ENCODE assay signal across 27 mouse cellular contexts in genomic region chr2:163248912-163249311, GRCm38 (mm10). TPM values are rescaled to one million over a fixed set of nuclear protein-coding genes. Genes with fewer than 3 reads are reported as not detected.
"Had no signal": no experiment of that assay in that cellular context is flagged by ENCODE, and none has a peak within 500 bp of the region (broad histone marks: within the 10 kb centered on the region; RNA-seq: fewer than 3 reads in every experiment).

No protein-coding gene starts in this region.

- H3K9ac ChIP-seq: embryonic facial prominence, embryonic 12.5 days; embryonic facial prominence, embryonic 13.5 days; embryonic facial prominence, embryonic 15.5 days; forebrain, embryonic 12.5 days; forebrain, embryonic 13.5 days; forebrain, embryonic 15.5 days; forebrain, postnatal 0 days had no signal

- H3K4me2 ChIP-seq: embryonic facial prominence, embryonic 12.5 days; embryonic facial prominence, embryonic 13.5 days; embryonic facial prominence, embryonic 15.5 days; forebrain, embryonic 12.5 days; forebrain, embryonic 13.5 days; forebrain, embryonic 15.5 days had no signal

- H3K27me3 ChIP-seq: embryonic facial prominence, embryonic 12.5 days; embryonic facial prominence, embryonic 13.5 days; embryonic facial prominence, embryonic 15.5 days; forebrain, embryonic 12.5 days; forebrain, embryonic 13.5 days had no signal

- H3K4me1 ChIP-seq: embryonic facial prominence, embryonic 12.5 days had no signal

- H3K36me3 ChIP-seq: embryonic facial prominence, embryonic 10.5 days; embryonic facial prominence, embryonic 12.5 days; embryonic facial prominence, embryonic 13.5 days; embryonic facial prominence, embryonic 15.5 days; forebrain, embryonic 15.5 days had no signal

- DNase-seq: cerebellum, adult 8-10 months; cerebellum, adult 9-10 months; cerebellum, adult 9-11 months; cerebellum, postnatal 10 days; cerebellum, postnatal 14 days; cerebellum, postnatal 25 days; cerebellum, postnatal 36 days; embryo, embryonic 11 days; forebrain, postnatal 0 days; gastrocnemius, adult 2 months; gastrocnemius, postnatal 10 days; gastrocnemius, postnatal 14 days; gastrocnemius, postnatal 25 days; gastrocnemius, postnatal 36 days; heart, adult 11 months; heart, adult 18-20 months had no signal

- H3K27ac ChIP-seq: embryonic facial prominence, embryonic 10.5 days; embryonic facial prominence, embryonic 12.5 days; embryonic facial prominence, embryonic 13.5 days; embryonic facial prominence, embryonic 15.5 days; forebrain, embryonic 10.5 days; forebrain, embryonic 12.5 days; forebrain, embryonic 13.5 days; forebrain, embryonic 15.5 days; gastrocnemius, adult 2 months had no signal

- H3K4me3 ChIP-seq: embryonic facial prominence, embryonic 10.5 days; embryonic facial prominence, embryonic 12.5 days; embryonic facial prominence, embryonic 13.5 days; embryonic facial prominence, embryonic 15.5 days; erythroblast, embryonic 14.5 days; forebrain, embryonic 10.5 days; forebrain, embryonic 12.5 days; forebrain, embryonic 13.5 days; forebrain, embryonic 15.5 days; gastrocnemius, adult 2 months had no signal

RNA-seq across cellular contexts. Expression of gene Tox2, which starts 46.0 kb away (rescaled TPM):
- total RNA-seq: common myeloid progenitor, adult 5-6 weeks; granulocyte monocyte progenitor cell, adult 5-6 weeks had no signal
